Mouse (Mus musculus) layer of hippocampus, adult 8-10 months (tissue): ENCODE data around the gene 1700088E04Rik. TPM values are rescaled to one million over a fixed set of nuclear protein-coding genes. Genes with fewer than 3 reads are reported as not detected.

ENCODE experiments used
- DNase-seq, 2 experiments: peaks; one replicate each; pipeline ENCODE4 v3.0.0; 2022; ENCODE audit warnings: low spot score in 2 of 2
- total RNA-seq, 4 experiments: library from RNA; stranded (reverse); gene quantifications; 2 replicates each; pipeline ENCODE4 v1.2.4; 2022

1700088E04Rik gene
- total RNA-seq = 10 to 100 TPM in 3 of 4 experiments, 1 to 10 TPM in 1; 9.4 to 12.9 (median 11.1) TPM

DNA sequence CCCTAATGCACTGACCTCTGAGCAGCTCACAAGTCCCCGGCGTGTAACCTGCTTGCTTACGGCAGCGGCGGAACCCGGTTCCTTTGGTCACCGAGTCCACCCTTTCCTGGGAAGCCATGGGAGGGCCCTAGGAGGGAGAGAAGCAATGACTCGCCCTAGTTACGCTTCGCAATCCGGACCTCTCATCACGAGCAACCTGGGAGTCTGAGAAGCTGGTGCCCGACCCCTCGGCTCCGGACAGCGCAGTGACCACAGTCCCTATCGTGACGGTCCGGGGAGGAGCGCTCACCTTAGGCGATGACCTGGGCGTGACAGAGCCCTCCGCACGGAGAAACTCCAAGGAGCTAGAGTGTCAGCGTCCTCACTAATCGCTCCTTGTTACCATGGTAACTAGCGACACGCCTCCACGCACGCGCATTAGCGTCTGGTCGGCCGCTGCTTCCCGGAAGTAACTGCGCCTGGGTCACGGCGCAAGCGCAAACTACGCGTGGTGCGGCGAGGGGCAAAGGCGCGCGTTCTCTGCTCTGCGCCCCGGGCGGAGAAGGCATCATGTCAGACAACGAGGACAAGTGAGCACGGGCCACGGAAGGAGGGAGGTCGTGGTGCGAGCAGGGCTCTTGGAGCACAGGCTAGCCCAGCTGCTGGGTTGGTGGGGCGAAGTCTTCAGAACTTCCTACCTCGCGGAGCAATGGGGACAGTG lies at the start of gene 1700088E04Rik, which contains the start of gene Polr2f:
TSS of gene 1700088E04Rik (minus strand) at position 388 of the 700 bp plus-strand sequence.
TSS of gene Polr2f (plus strand) at position 144 of the 700 bp plus-strand sequence.
- peak; percentile 91 to 94 for DNase-seq

- no peak for DNase-seq
Measured at GRCm38 (mm10) chr15:79187819-79188218, 46.8 kb upstream of the 1700088E04Rik start.

- no peak for DNase-seq
Measured at GRCm38 (mm10) chr15:79185213-79185612, 44.2 kb upstream of the 1700088E04Rik start.

- no peak for DNase-seq
Measured at GRCm38 (mm10) chr15:79176905-79177304, 35.9 kb upstream of the 1700088E04Rik start.

- no peak for DNase-seq
Measured at GRCm38 (mm10) chr15:79166712-79167111, 25.7 kb upstream of the 1700088E04Rik start.

GRCm38 (mm10) chr15:79165140-79165539 lies 24.1 kb upstream of the 1700088E04Rik start, which contains the start of gene Sox10:
Gene Sox10 (minus strand): TSS chr15:79165240.
- no peak for DNase-seq

DNA sequence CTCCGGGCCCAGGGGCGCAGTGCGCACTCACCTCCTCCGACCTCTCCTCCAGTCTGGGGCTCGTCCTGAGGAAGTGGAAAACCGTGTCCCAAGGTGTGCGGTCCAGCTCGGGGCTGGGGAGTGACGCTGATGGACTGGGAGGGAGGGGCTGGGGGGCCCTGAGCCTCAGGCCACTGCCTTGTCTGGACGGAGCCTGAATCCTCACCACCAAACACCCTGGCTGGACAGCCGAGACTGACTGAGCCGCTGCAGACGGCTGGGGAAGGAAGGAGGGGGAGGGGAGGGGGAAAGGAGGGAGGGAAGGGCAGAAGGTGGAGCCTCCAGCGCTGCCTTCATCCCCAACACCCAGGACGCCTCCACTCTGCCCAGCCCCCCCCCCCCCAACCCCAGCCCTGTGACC lies 23.2 kb upstream of the 1700088E04Rik start:
- DNase-seq = no peak

DNA sequence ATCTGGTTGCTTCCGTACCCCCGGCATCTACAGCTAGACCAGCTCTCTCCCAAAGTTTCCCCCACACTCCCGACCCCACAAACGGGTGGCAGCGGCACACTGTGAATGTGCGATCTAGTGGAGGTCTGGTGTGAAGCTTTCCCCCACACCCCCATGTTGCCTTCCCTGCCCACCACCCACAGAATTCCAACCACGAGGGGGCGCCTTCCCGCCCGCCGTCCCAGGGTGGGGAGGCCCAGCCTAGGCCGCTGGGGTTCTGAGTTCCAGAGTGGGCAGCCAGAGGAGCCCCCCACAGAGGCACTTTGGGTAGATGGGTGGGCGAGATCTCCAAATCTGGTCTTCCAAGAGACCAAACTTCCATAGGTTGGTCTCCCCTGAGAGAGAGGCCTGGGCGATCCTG lies 21.8 kb upstream of the 1700088E04Rik start:
- DNase-seq = no peak

GRCm38 (mm10) chr15:79162301-79162700 lies 21.2 kb upstream of the 1700088E04Rik start:
- DNase-seq = no peak

- no peak for DNase-seq
Measured at GRCm38 (mm10) chr15:79155572-79155971, 14.5 kb upstream of the 1700088E04Rik start.

- DNase-seq = no peak
Measured at GRCm38 (mm10) chr15:79152709-79153108, 11.7 kb upstream of the 1700088E04Rik start.

DNA sequence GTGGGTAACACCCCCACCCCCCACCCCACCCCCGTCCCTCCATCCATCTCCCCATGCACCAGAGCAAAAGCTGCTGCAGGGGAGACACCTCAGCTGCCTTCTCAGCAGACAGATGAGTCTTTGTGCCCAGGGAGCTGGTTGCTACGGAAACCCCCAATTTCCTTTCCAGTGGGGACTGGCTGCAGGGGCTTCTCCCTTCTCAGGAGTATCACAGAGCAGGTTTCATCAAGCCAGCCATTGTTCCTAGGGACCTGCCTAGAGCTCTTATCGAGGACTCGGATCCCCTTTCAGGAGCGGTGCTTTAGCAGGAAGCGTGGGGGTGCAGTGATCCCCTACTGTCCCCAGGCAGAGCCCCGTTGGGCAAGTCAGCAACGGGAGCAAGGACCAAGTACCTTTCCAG lies 10.8 kb upstream of the 1700088E04Rik start:
- no peak for DNase-seq

DNA sequence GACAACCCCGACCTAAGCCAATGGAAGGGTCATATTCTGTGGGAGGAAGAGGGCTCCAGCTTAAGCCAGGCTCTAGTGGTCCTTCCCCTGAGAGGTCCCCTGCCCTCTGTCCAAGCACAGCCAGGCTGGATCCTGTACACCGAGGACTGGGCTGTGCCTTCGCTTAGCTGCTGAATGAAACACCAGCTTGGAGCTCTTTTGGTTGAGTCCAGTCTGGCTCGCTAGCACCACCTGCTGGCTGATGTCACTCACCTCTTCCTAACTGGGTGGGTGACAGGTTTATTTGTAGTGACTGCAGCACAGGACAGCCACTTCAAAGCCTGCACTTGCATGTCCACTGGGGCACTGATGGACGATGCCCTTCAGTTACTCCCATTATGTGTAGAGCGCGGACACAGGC lies 7.5 kb upstream of the 1700088E04Rik start:
- peak in 1 of 2 experiments; percentile 81 for DNase-seq

GRCm38 (mm10) chr15:79145522-79145921 lies 4.5 kb upstream of the 1700088E04Rik start:
- DNase-seq = no peak

GRCm38 (mm10) chr15:79144021-79144420 lies 3.0 kb upstream of the 1700088E04Rik start:
- no peak for DNase-seq

DNA sequence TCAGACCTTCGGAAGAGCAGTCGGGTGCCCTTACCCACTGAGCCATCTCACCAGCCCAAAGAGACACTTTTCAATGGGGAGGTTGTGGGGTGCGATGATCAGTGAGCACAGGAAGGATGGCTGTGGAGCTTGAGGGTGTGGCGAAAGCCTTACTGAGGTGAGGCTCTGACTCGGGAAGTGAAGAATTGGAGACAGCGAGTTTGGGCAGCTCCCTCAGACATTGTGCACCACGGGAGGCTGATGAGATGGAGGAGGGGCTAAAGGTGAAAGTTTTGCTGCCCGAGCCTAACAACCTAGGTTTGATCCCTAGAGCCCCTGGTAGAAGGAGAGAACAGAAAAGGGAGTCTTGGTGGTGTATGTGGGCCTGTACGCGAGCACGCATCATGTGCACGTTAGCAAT lies 2.3 kb upstream of the 1700088E04Rik start:
- no peak for DNase-seq

DNA sequence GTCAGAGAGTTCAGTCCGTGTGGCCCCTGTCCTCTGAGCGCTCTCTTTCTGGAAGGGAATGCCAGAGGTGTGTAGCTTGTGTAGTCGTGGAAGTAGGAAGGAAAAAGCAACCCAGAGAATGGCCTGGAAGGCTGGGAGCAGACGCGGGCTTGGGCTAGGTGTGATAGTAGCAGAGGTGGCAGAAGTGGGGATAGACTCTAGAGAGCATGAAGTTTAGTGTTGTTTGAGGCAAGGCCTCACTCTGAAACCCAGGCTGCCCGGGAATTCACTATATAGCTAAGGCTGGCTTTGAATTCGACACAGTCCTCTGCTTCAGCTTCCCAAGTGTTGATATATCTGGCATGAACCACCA lies 489 bp upstream of the 1700088E04Rik start:
- no peak for DNase-seq

- DNase-seq = no peak
Measured at GRCm38 (mm10) chr15:79139640-79140039, 1.4 kb downstream of the 1700088E04Rik start.

DNA sequence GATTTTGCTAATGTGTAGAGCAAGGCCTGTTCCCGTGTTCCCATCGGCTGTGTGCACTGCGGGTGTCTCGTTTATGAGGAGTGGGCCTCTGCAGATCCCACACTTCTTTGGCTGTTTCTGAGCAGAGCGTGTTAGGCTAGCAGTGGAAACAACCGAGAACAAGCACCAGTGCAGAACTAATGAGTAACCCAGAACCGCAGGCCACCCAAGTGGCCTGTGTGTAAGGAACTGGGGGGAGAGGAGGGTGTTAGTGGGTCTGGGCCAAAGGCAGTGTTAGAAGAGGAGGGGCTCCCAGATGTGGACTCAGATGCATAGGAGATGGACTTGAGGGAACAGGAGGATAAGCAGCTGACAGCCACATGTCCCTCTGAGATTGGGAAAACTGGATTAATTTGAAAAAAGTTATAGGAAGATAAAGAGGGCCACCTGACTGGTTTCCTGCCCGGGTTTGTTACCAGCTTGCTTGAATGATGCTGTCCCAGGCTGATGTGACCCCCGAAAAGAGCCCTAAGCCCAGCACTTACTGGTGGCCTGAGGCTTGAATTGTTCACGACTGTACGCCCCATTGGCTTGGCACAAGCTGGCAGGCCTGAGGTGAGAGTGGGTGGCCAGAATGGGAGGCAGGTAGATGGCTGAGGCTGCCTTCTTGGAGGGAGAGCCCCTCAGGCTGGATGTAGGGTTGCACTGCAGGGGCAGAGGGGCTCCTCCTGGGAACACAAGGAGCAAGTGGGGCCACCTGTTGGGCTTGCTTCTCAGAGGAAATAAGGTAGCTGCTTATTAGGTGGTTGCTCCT lies 5.1 kb downstream of the 1700088E04Rik start:
- no peak for DNase-seq

GRCm38 (mm10) chr15:79135332-79135731 lies 5.7 kb downstream of the 1700088E04Rik start:
- no peak for DNase-seq

- no peak for DNase-seq
Measured at GRCm38 (mm10) chr15:79134496-79135270, 6.4 kb downstream of the 1700088E04Rik start.

DNA sequence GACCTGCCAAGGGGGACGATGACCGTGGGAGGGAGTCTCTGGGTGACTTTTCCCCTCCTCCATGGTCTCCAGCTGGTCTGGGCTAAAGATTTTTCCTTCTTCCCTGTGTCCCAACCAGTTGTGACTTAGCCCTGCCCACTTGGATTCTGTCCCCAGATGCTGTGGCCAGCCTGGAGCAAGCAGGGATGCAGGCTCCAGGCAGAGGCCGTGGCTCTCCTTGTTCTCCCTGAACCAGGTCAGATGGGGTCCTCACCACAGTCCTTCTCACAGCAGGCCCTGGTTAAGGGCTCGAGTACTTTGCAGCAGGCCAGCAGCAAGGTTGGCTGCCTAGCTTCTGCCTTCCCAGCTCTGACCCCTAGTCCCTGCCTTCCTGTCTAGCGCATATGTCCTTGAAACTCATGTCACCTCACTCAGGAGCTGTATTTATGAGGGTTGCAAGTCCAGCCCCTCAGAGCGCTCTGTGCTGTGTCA lies 7.8 kb downstream of the 1700088E04Rik start:
- no peak for DNase-seq
